Mouse (Mus musculus) neural tube, embryonic 14.5 days (tissue): ENCODE results near the gene Krt78. TPM values are rescaled to one million over a fixed set of nuclear protein-coding genes. Genes with fewer than 3 reads are reported as not detected.

ENCODE experiments used
- ATAC-seq: fragments of 200-750 bp; cut with Nextera tagmentation; 2 replicates; pipeline ENCODE4 v1.8.0; 2017; ENCODE audit warnings: low read depth, mild to moderate bottlenecking, moderate TSS enrichment, moderate library complexity
- H3K27ac ChIP-seq: fragments of 300-500 bp; sonication (generic); 2 replicates; pipeline ENCODE4 v1.5.1; 2014; ENCODE audit warnings: low read depth, mild to moderate bottlenecking, control low read depth, low read length, moderate library complexity, mixed read lengths
- H3K27me3 ChIP-seq: fragments of 300-500 bp; sonication (generic); 2 replicates; pipeline ENCODE4 v1.6.1; 2014; ENCODE audit warnings: low read length; ENCODE audit not compliant: control insufficient read depth, insufficient read depth
- H3K36me3 ChIP-seq: fragments of 300-500 bp; sonication (generic); 2 replicates; pipeline ENCODE4 v1.6.1; 2014; ENCODE audit warnings: low read length, mixed read lengths; ENCODE audit not compliant: control insufficient read depth, insufficient read depth
- H3K4me1 ChIP-seq: fragments of 300-500 bp; sonication (generic); 2 replicates; pipeline ENCODE4 v1.6.1; 2014; ENCODE audit warnings: low read length; ENCODE audit not compliant: control insufficient read depth, insufficient read depth
- H3K4me2 ChIP-seq: fragments of 300-500 bp; sonication (generic); 2 replicates; pipeline ENCODE4 v1.6.1; 2014; ENCODE audit warnings: mild to moderate bottlenecking, low read depth, low read length, control low read depth
- H3K4me3 ChIP-seq: fragments of 300-500 bp; sonication (generic); 2 replicates; pipeline ENCODE4 v1.5.1; 2014; ENCODE audit warnings: low read depth, low read length, control low read depth, mixed read lengths
- H3K9ac ChIP-seq: fragments of 300-500 bp; sonication (generic); replicated peaks from 2 replicates; pipeline ENCODE4 v1.6.1; 2014; ENCODE audit warnings: low read depth, mild to moderate bottlenecking, control low read depth, low read length, mixed read lengths
- H3K9me3 ChIP-seq: fragments of 300-500 bp; sonication (generic); 2 replicates; pipeline ENCODE4 v1.6.1; 2016; ENCODE audit warnings: low read length; ENCODE audit not compliant: control insufficient read depth
- WGBS: fragments of 180-500 bp; shearing (Covaris S2); extraction: QIAGEN DNeasy Blood & Tissue Kit; methylation state at CpG from one replicate; pipeline ENCODE4 v1.1.7; 2014; 5-methylcytosine and 5-hydroxymethylcytosine counted together
- polyA plus RNA-seq: library from polyadenylated mRNA; unstranded; fragments of >200 nt; fragmentation: Nextera tagmentation; extraction: Ambion mirVana; gene quantifications from 2 replicates; pipeline ENCODE4 v1.2.1, GENCODE M21; 2014

Gene Krt78
- polyA plus RNA-seq, 1 experiment from 2014 or later, result not detected

- Histone ChIP-seq H3K4me2 (peak overlapping the region; percentile 67), H3K27me3 (no peaks in the 10 kb centered on the region), H3K4me1 (peaks cover 9% of the 10 kb centered on the region; the same call in 1 of the 2 replicates), H3K4me3 (no peak overlapping the region), H3K27ac (peak overlapping the region; percentile 28; the same call in 1 of the 2 replicates), H3K36me3 (no peaks in the 10 kb centered on the region), H3K9me3 (no peaks in the 10 kb centered on the region), H3K9ac (peak overlapping the region; percentile 57; the same call in 1 of the 2 replicates)
- no peak for ATAC-seq
- WGBS, result 55% methylated on average over 3 of the region's 3 CpGs
Measured at GRCm38 (mm10) chr15:101976641-101977040, 22.6 kb upstream of the Krt78 start.

- ATAC-seq, result no peak
- Histone ChIP-seq H3K4me3 (no peak overlapping the region), H3K36me3 (no peaks in the 10 kb centered on the region), H3K4me2 (no peak overlapping the region), H3K9me3 (no peaks in the 10 kb centered on the region), H3K9ac (no peak overlapping the region), H3K27ac (no peak overlapping the region), H3K4me1 (peaks cover 9% of the 10 kb centered on the region; the same call in 1 of the 2 replicates), H3K27me3 (no peaks in the 10 kb centered on the region)
- WGBS, result 32% methylated on average over 5 of the region's 5 CpGs
Measured at GRCm38 (mm10) chr15:101976023-101976422, 21.9 kb upstream of the Krt78 start.

DNA sequence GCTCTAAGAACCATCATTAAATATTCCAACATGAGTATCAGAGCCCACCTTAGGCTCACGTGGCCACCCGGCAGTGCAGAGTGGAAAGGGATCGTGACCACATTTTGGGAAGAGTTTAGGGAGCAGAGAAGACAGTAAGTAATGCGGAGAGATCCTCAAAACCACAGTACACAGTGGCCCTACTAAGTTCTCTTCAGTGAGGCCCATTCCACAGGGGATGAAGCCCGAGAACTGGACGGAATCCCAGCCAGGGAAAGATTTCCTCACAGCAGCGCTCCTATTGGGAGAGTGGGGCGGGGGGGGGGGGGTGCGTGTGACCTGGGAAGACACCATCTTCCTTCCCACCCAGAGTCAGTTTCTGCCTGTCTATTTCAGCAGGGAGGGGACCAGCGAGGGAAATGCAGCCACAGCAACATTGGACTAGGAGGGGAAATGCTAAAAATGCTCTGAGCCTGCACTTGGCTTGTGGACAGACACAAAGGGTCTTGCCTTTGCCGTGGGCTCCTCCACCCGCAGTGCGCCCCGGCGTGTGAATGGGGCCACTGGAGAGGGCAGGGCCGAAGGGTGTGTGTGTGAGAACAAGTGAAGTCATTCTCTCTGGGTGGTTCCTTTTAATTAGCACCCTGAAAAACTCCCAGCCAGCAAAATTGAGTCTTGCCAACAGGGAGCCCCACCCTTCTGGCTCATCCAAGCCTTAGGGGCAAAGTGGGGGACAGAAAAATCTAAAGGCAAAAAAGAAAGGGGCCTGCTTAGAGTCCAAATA lies 20.2 kb upstream of the Krt78 start:
- Histone ChIP-seq H3K27me3 (no peaks in the 10 kb centered on the region), H3K9me3 (no peaks in the 10 kb centered on the region), H3K4me1 (peaks cover 9% of the 10 kb centered on the region; the same call in 1 of the 2 replicates), H3K4me2 (no peak overlapping the region), H3K9ac (no peak overlapping the region), H3K36me3 (no peaks in the 10 kb centered on the region), H3K27ac (no peak overlapping the region), H3K4me3 (no peak overlapping the region)
- ATAC-seq, result no peak
- 62% methylated on average over 16 of the region's 16 CpGs for WGBS

- ATAC-seq, result peak; percentile 62; the same call in 1 of the 2 replicates
- peaks cover 9% of the 10 kb centered on the region; the same call in 1 of the 2 replicates for H3K4me1 ChIP-seq
- H3K27ac ChIP-seq, result no peak overlapping the region
- no peak overlapping the region for H3K4me3 ChIP-seq
- H3K36me3 ChIP-seq, result no peaks in the 10 kb centered on the region
- no peaks in the 10 kb centered on the region for H3K27me3 ChIP-seq
- H3K9me3 ChIP-seq, result no peaks in the 10 kb centered on the region
- 10% methylated on average over 15 of the region's 15 CpGs for WGBS
- H3K9ac ChIP-seq, result no peak overlapping the region
- no peak overlapping the region for H3K4me2 ChIP-seq
Measured at GRCm38 (mm10) chr15:101973414-101974077, 19.5 kb upstream of the Krt78 start.

DNA sequence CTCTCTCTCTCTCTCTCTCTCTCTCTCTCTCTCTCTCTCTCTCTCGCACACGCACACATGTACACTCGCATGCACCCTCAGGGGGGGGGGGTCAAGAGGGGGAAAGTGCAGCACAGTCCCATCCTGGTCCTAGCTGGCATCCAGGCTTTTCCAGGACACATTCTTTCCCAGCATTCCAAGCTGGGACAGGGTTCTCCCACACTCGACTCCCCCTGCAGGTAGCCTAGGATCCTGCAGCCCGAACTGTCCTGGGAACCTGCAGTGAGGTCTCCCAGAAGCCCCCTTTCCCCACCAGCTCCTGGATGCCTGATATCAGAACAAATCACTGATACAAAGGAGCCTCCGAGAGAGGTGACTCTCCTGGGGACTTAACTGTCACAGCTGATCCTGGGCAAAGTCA lies 16.4 kb upstream of the Krt78 start:
- Histone ChIP-seq H3K36me3 (no peaks in the 10 kb centered on the region), H3K4me1 (no peaks in the 10 kb centered on the region), H3K9ac (no peak overlapping the region), H3K27ac (no peak overlapping the region), H3K9me3 (no peaks in the 10 kb centered on the region), H3K4me3 (no peak overlapping the region), H3K4me2 (no peak overlapping the region), H3K27me3 (no peaks in the 10 kb centered on the region)
- ATAC-seq, result no peak
- WGBS, result 6% methylated on average over 3 of the region's 6 CpGs

DNA sequence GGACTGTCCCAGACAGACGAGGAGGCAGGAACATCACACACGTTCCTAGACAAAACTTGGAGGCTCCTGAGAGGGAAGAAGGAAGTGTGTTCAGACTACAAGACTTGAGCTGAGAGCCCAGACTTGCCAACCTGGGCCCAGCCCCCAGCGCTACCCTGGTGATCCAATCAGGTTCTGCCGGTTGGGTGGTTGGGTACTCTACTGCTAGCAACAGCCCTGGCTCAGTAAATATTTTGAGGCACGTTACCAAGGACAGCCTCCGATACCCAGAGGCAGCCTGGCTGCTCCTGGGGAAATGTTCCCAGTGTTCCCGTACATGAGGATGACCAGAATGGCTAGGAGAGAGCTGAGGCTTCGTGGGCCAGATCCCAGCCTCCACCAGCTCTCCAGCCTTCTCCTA lies 12.7 kb upstream of the Krt78 start:
- Histone ChIP-seq H3K9ac (no peak overlapping the region), H3K4me1 (no peaks in the 10 kb centered on the region), H3K27me3 (no peaks in the 10 kb centered on the region), H3K36me3 (no peaks in the 10 kb centered on the region), H3K4me3 (no peak overlapping the region), H3K9me3 (no peaks in the 10 kb centered on the region), H3K4me2 (no peak overlapping the region), H3K27ac (no peak overlapping the region)
- 85% methylated on average over 8 of the region's 8 CpGs for WGBS
- ATAC-seq, result no peak

GRCm38 (mm10) chr15:101958891-101959290 lies 4.8 kb upstream of the Krt78 start:
- Histone ChIP-seq H3K4me1 (no peaks in the 10 kb centered on the region), H3K27me3 (no peaks in the 10 kb centered on the region), H3K36me3 (no peaks in the 10 kb centered on the region), H3K9ac (no peak overlapping the region), H3K9me3 (no peaks in the 10 kb centered on the region), H3K4me2 (no peak overlapping the region), H3K27ac (no peak overlapping the region), H3K4me3 (no peak overlapping the region)
- no peak for ATAC-seq
- 87% methylated on average over 3 of the region's 3 CpGs for WGBS

DNA sequence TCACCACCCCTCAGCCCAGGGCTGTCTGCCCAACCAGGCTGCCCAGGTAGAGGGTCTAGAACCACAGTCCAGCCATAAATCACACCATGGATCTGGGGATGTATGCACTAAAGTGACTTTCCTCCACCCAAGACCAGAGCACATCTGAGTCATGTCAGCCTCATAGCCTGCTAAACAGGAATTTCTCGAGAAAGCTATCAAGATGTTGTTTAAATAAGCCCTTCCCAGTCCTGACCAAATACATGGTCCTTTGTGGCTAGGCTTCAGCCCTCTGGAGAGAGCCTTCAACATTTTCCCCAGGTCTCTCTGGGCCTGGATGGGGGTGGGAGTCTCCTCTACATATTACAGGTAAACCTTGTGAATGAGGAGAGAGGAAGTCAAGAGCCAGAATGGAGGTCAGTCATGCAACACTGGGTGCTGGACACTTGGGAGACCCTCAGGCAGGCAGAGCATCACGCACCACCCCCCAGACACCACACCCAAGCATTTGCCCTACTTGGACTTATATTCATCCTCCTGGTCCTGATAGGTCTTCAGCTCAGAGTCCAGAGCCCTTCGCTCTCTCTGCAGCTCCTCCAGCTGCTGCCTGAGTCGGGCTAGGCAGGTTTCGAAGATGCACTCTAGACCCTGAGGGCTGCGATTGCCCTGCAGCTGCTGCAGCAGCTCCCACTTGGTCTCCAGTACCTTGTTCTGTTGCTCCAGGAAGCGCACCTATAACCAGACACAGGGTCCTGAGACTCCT lies 1.2 kb downstream of the Krt78 start:
- ATAC-seq, result no peak
- no peak overlapping the region for H3K4me2 ChIP-seq
- 93% methylated on average over 7 of the region's 7 CpGs for WGBS
- H3K27me3 ChIP-seq, result no peaks in the 10 kb centered on the region
- no peaks in the 10 kb centered on the region for H3K9me3 ChIP-seq
- no peaks in the 10 kb centered on the region for H3K36me3 ChIP-seq
- no peak overlapping the region for H3K4me3 ChIP-seq
- no peaks in the 10 kb centered on the region for H3K4me1 ChIP-seq
- no peak overlapping the region for H3K27ac ChIP-seq
- no peak overlapping the region for H3K9ac ChIP-seq

DNA sequence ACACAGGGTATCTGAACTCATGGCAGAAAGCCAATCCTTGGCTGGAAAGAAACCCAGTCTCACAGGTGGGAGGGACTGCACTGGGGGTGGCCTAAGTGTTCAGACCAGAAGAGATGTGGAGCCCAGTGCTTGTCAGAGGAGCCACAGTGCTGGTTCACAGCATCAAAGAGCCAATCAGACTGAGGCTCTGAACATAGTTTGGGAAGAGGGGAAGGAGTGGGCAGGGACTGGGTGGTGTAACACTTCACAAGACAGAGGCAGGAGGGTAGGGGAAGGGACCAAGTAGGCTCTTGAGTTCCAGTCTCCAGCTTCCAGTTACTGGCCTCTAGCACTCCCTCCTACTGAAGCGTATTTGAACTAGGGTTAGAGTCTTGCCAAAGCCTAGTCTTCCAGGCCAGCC lies 8.7 kb downstream of the Krt78 start:
- Histone ChIP-seq H3K4me2 (no peak overlapping the region), H3K27me3 (no peaks in the 10 kb centered on the region), H3K4me3 (no peak overlapping the region), H3K9me3 (no peaks in the 10 kb centered on the region), H3K36me3 (no peaks in the 10 kb centered on the region), H3K4me1 (no peaks in the 10 kb centered on the region), H3K9ac (no peak overlapping the region), H3K27ac (no peak overlapping the region)
- 95% methylated on average over 1 of the region's 1 CpGs for WGBS
- ATAC-seq, result no peak
